Mouse (Mus musculus) testis, postnatal 14 days (tissue): ENCODE data around the gene Vwa1.
"Not testable (repeated sequence)": the region's sequence is repeated elsewhere in the genome, so short reads cannot be mapped to it uniquely, and the experiment has no call there.

ENCODE experiments used
- DNase-seq: peaks from one replicate; pipeline ENCODE4 v3.0.0; 2021; ENCODE audit warnings: low spot score

Vwa1 gene

GRCm38 (mm10) chr4:155744474-155744873 is 30.0 kb downstream of the Vwa1 start:
- DNase-seq: no peak

GRCm38 (mm10) chr4:155742684-155743083 is 31.8 kb downstream of the Vwa1 start:
- no peak for DNase-seq

DNA sequence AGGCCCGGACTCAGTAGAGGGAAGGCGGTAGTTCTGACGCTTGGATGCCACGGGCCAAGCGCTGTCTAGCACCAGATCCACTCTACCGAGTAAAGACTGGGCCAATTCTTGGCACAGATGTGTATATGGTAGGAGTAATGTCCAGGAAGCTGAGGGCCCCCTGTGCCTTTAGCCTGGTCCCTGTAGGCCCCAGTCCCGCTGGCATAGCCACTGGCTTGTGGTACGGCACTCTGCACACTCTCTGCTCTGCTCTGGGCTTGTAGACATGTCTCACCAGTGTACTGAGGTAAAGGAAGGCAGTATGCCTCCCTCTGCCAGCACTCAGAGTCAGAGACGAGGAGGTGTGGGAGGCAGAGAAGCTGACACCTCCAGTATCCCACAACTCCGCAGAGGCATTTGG is 33.8 kb downstream of the Vwa1 start:
- not testable (repeated sequence) for DNase-seq

- no peak for DNase-seq
Measured at GRCm38 (mm10) chr4:155739741-155740636, 34.5 kb downstream of the Vwa1 start.

DNA sequence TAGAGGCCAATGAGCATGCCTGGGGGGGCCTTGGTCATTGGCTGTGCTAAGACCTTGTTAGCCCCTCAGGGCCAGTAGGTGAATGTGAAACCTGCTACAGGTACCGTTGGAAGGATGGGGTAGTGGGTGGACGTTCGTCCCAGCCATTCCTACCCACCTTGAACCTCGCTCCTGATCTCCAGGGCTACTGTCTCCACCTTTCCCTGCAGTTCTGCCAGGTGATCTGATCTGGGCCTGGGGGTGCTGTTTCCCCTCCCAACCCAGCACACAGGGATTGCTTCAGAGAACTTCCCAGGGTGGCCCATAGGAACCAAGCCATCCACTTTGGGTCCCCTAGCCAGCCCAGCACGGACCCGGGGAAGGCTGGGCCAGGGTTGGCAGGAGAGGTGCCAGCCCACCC is 35.3 kb downstream of the Vwa1 start:
- no peak for DNase-seq

GRCm38 (mm10) chr4:155738262-155738661 is 36.2 kb downstream of the Vwa1 start:
- DNase-seq: no peak

DNA sequence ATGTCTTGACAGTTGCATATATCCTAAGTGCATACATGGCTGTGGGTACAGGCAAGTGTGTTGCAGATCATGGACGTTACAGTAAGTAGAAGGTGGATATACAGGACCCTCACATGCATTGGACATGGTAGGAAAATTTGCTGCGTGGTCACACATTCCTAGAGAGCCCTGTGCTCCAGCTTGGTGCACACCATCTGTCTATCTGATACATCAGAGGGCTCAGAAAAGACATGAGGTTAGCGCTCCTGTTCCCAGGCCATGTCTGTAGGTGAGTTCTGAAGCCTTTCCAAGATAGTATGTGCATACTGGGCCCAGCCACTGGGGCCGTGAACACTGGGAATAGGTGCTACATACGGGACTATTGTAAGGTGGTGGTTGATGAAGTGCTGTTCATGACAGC is 38.1 kb downstream of the Vwa1 start:
- DNase-seq: no peak

DNA sequence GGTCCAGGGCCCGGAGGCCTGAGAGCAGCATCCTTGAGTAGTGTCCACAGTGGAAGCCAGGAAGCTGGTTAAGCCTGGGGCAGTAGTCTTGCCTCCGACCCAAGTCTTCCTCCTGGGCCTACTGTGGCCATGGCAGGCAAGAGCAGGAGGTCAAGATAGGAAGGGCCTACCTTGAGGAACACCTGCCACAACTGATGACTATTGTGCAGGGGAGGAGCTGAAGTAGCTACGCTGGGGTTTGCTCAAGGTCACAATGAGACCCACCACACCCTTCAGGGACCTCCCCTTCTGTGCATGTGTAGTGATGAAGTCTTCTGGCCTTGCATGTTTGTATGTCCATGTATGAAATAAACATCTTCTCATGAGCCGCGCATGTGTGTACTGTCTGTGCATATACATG is 38.7 kb downstream of the Vwa1 start:
- DNase-seq: no peak

- no peak for DNase-seq
Measured at GRCm38 (mm10) chr4:155734951-155735702, 39.4 kb downstream of the Vwa1 start.

- peak; percentile 85 for DNase-seq
Measured at GRCm38 (mm10) chr4:155734350-155734941, 40.1 kb downstream of the Vwa1 start, which contains the start of gene Tmem240. TSS of gene Tmem240 (plus strand) at chr4:155734800.

- DNase-seq: no peak
Measured at GRCm38 (mm10) chr4:155733267-155733666, 41.2 kb downstream of the Vwa1 start.

DNA sequence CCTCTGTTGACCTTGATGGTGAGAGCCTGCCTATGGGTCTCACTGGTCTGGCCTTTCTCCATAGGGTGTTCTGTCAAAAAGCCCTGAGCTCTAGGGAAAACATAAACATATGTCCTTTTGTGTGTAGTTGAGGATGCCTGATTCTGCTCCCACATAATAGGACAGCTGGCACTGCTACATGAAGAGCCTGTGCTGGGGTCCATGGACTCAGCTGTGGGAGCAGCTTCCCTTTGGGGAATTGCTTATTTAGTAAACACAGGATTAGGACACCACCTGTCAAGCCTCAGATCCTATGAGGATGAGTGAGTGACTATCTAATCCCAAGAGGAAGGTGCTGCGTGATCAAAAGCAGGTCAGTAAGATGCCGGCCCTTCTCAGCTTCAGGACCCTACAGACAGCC is 46.5 kb downstream of the Vwa1 start:
- DNase-seq: no peak

DNA sequence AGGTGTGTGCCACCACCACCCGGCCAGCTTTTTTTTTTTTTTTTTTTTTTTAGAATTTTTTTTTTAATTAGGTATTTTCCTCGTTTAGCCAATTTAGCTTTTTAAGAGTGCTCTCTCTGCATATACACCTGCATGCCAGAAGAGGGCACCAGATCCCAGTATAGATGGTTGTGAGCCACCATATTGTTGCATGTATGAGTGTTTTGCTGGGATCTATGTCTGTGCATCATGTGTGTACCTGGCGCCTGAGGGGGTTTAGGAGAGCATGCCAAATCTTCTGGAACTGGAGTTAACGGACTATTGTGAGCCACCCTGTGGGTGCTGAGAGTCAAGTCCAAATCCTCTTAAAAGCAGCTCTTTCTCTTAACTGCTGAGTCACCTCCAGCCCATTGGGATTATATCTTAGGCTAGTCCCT is 52.8 kb downstream of the Vwa1 start:
- no peak for DNase-seq
